Comparison of ENCODE assay signal across 10 mouse cellular contexts in genomic region chr11:22636761-22637557, GRCm38 (mm10).
A peak's percentile ranks its signal among the peaks of the same experiment; 100 is the strongest.
DNase-seq lines count a peak whose midpoint lies in the region; ATAC-seq and TF ChIP-seq lines count a peak whose summit lies in the region.
"Had no signal": no experiment of that assay in that cellular context is flagged by ENCODE, and none has a peak within 500 bp of the region (broad histone marks: within the 10 kb centered on the region; RNA-seq: fewer than 3 reads in every experiment).

No protein-coding gene starts in this region.

- no peak overlapping the region for H3K4me3 ChIP-seq in liver, adult 2 months (ENCODE audit: insufficient read depth, low read depth, low read length)
- H3K4me3 ChIP-seq in liver, embryonic 12.5 days: no peak overlapping the region
- H3K4me3 ChIP-seq: limb, embryonic 12.5 days had no signal

- TF ChIP-seq CTCF in liver, adult 2 months (IDR thresholded peaks at IDR 0.05; ENCODE audit: low read depth, low read length): no peak

- no peak overlapping the region for H3K9ac ChIP-seq in liver, adult 2 months (ENCODE audit: low read depth, low read length)
- no peak overlapping the region for H3K9ac ChIP-seq in liver, embryonic 12.5 days
- H3K9ac ChIP-seq: limb, embryonic 12.5 days had no signal

- H3K4me2 ChIP-seq in liver, embryonic 12.5 days: no peak overlapping the region
- H3K4me2 ChIP-seq: limb, embryonic 12.5 days had no signal

- H3K4me1 ChIP-seq in liver, adult 2 months (ENCODE audit: control insufficient read depth, insufficient read depth, low read length): peaks cover under 1% of the 10 kb centered on the region; the same call in 1 of the 2 replicates
- no peaks in the 10 kb centered on the region for H3K4me1 ChIP-seq in liver, embryonic 12.5 days

- no peaks in the 10 kb centered on the region for H3K9me3 ChIP-seq in liver, embryonic 12.5 days (replicated peaks)

- no peaks in the 10 kb centered on the region for H3K27me3 ChIP-seq in liver, adult 2 months (ENCODE audit: control insufficient read depth, insufficient read depth, low read length)
- H3K27me3 ChIP-seq in liver, embryonic 12.5 days (replicated peaks): 0 out of 2 replicates have a peak, but pooled peaks cover 10% of the 10 kb centered on the region
- H3K27me3 ChIP-seq: limb, embryonic 12.5 days had no signal

- no peak for ATAC-seq in liver, embryonic 12.5 days
- ATAC-seq in CD4-positive, CD25-positive, alpha-beta regulatory T cell, adult 4 months: no peak

- WGBS in liver, adult 2 months: 79% methylated on average over 9 of the region's 9 CpGs
- 58% methylated on average over 9 of the region's 9 CpGs for WGBS in liver, embryonic 12.5 days (ENCODE audit: insufficient replicate concordance)

- no peaks in the 10 kb centered on the region for H3K79me2 ChIP-seq in liver, adult 2 months (ENCODE audit: control insufficient read depth, insufficient read depth, low read length)

- no peak for TF ChIP-seq POLR2A in liver, adult 2 months (IDR thresholded peaks at IDR 0.05; ENCODE audit: extremely low read depth, insufficient read depth, low read length)

- peak; percentile 46 for DNase-seq in adrenal gland, adult 2 months
- no peak for DNase-seq in adrenal gland, postnatal 25 days
- DNase-seq in liver, adult 2 months (ENCODE audit: extremely low read depth, low read depth, low spot score): peak; percentile 24
- DNase-seq in kidney, postnatal 10 days: peak; percentile 67
- DNase-seq in skeletal muscle tissue, adult 2 months (ENCODE audit: low read depth, low spot score): peak; percentile 55
- no peak for DNase-seq in thymus, postnatal 25 days
- DNase-seq: cerebellum, postnatal 14 days had no signal

- H3K27ac ChIP-seq in liver, adult 2 months (replicated peaks; ENCODE audit: insufficient read depth, low read depth, low read length): peak overlapping the region; percentile 24; the same call in 1 of the 2 replicates
- H3K27ac ChIP-seq in liver, embryonic 12.5 days: no peak overlapping the region
- H3K27ac ChIP-seq: limb, embryonic 12.5 days had no signal

- no peaks in the 10 kb centered on the region for H3K36me3 ChIP-seq in liver, adult 2 months (ENCODE audit: control insufficient read depth, insufficient read depth, low read length)
- no peaks in the 10 kb centered on the region for H3K36me3 ChIP-seq in liver, embryonic 12.5 days
- H3K36me3 ChIP-seq: limb, embryonic 12.5 days had no signal

Comparison
In these comparisons a context has a peak if more than half of its experiments do, and no peak if none do; other contexts are left out.
1. DNase-seq: peak in adrenal gland, adult 2 months (single experiment), liver, adult 2 months (single experiment), kidney, postnatal 10 days (single experiment) and skeletal muscle tissue, adult 2 months (single experiment); none in adrenal gland, postnatal 25 days (single experiment) and thymus, postnatal 25 days (single experiment).